Mouse (Mus musculus) Patski (cell line): ENCODE results near the gene She. TPM values are rescaled to one million over a fixed set of nuclear protein-coding genes. Genes with fewer than 3 reads are reported as not detected.

ENCODE experiments used
- ATAC-seq: fragments of 100-300 bp; one replicate; pipeline ENCODE4 v1.8.0; 2021
- CTCF ChIA-PET: fragments of 350-600 bp; sonication (Branson Sonifier 250); formaldehyde crosslinking; loops from one replicate; lab custom pipeline; 2022; ENCODE audit warnings: inconsistent platforms; lab: Charles Lee
- POLR2A ChIA-PET: fragments of 350-600 bp; sonication (Branson Sonifier 250); formaldehyde crosslinking; loops from one replicate; lab custom pipeline; 2022; ENCODE audit warnings: antibody characterized with exemption, inconsistent platforms; lab: Charles Lee
- DNase-seq: peaks from one replicate; pipeline ENCODE4 v3.0.0-alpha.2; 2011; ENCODE audit warnings: low read depth, low spot score
- H3K27me3 ChIP-seq: fragments of 371-371 bp; one replicate; pipeline ENCODE4 v1.5.1; 2021
- CTCF ChIP-seq: fragments of 100-300 bp; IDR thresholded peaks from one replicate; pipeline ENCODE4 v1.5.1; 2021
- in situ Hi-C: fragments of 300-500 bp; cut with MboI; formaldehyde crosslinking; loops from 3 replicates; pipeline ENCODE4 v1.11.1; 2018; ENCODE audit warnings: low pct_unique_long_range_greater_than_20kb, mixed read lengths
- polyA plus RNA-seq: library from polyadenylated mRNA; unstranded; gene quantifications from one replicate; pipeline ENCODE4 v1.2.3, GENCODE M21; 2021

She gene
- polyA plus RNA-seq, 1 experiment from 2014 or later, result 0.03 TPM

DNA sequence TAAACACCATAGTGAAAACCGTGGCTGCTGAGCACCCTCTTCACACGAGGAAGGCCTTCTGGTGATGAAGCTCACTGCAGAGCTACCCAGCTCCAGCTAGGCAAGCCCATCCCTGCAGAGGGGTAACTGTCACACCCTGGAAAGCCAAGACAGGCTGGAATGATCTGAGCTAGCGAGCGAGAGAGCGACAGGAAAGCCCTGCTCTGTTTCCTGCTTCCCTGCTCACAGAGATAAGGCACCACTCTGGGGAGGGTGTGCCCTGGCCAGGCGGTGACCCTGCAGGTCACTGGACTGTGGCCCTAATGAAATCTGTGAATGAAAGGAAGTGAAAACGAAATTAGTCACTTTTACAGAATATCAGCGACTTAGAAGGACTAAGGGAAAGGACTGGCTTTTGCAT lies 4.2 kb downstream of the She start:
- no peak for DNase-seq
- ATAC-seq, result no peak
- in situ Hi-C loops, result no loop called here
- CTCF ChIA-PET, result interaction anchor here (1.2 kb wide), 1 partner anchor 23 kb away, joined by 3 read pairs; no protein-coding TSS in a partner anchor
- TF ChIP-seq CTCF, result no peak
- POLR2A ChIA-PET, result interaction anchor here (0.5 to 0.7 kb wide), 3 partner anchors 10 to 358 kb away, joined by 3 to 4 read pairs (median 3); no protein-coding TSS in a partner anchor
- H3K27me3 ChIP-seq, result peaks cover 57% of the 10 kb centered on the region

DNA sequence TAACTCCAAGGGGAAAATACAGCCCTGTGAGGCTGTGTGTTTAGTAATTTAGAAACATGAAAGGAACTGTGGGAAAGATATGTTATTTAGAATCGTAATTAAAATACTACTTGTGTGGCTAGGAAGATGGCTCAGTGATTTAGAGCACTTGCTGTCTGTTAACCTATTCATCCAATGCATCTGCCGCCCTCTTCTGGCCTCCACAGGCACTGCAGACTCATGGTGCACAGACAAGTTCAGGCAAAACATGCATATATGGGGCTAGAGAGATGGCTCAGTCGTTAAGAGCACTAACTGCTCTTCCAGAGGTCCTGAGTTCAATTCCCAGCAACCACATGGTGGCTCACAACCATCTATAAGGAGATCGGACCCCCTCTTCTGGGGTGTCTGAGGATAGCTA lies 11.1 kb downstream of the She start:
- peak; percentile 82 for TF ChIP-seq CTCF
- in situ Hi-C loops, result no loop called here
- POLR2A ChIA-PET, result no interaction called here
- CTCF ChIA-PET, result interaction anchor here (1.3 to 1.7 kb wide), 4 partner anchors 9 to 57 kb away, joined by 3 to 4 read pairs (median 3); no protein-coding TSS in a partner anchor
- peaks cover 24% of the 10 kb centered on the region for H3K27me3 ChIP-seq
- ATAC-seq (no peak), DNase-seq (no peak)

DNA sequence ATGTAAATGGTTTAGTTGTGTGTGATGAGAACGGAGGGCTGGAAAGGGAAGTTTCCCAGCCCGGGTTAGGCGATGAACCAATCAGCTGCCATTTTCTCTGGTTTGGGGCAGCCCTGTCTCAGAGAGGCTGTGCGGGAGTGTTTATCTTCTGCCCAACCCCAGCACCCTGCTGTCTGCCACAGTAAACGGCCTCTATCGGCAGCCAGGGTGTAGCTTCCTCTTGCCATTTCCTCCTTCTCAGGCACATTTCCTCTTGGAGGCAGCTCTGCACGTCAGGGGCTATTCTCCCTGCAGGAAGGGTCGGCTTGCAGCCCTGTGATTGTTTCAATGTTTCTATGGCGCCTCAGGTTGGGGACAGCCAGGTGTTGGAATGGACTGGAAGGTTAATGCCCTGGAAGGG lies 12.0 kb downstream of the She start:
- in situ Hi-C loops, result no loop called here
- TF ChIP-seq CTCF, result no peak
- peaks cover 24% of the 10 kb centered on the region for H3K27me3 ChIP-seq
- ChIA-PET CTCF (interaction anchor here (1.3 to 1.7 kb wide), 4 partner anchors 10 to 111 kb away, joined by 3 to 4 read pairs (median 3); no protein-coding TSS in a partner anchor), POLR2A (interaction anchor here (0.7 kb wide), 1 partner anchor 19 kb away, joined by 3 read pairs; no protein-coding TSS in a partner anchor)
- ATAC-seq (no peak), DNase-seq (no peak)

DNA sequence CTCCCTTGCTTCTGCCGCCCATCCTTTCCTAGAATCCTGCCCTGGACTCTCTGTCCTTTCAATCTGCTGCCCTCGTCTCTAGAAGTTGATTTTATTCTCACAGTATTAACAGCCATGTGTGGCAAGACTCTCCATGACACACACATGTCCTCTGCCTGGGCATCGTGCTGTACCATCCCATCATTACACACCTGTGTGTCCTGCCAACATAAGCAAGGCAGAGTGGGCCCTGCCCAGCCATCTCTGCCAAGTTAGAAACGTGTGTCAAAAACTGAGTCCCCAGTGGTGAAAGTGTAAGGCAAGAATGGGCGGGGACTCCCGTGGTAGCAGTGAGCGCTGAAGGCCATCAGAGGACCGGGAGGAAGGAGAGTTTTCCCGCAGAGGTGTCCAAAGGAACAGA lies 14.6 kb downstream of the She start:
- H3K27me3 ChIP-seq, result peaks cover 12% of the 10 kb centered on the region
- no peak for DNase-seq
- POLR2A ChIA-PET, result interaction anchor here (0.7 kb wide), 1 partner anchor 10 kb away, joined by 3 read pairs; no protein-coding TSS in a partner anchor
- TF ChIP-seq CTCF, result no peak
- CTCF ChIA-PET, result no interaction called here
- ATAC-seq, result no peak
- in situ Hi-C loops, result no loop called here

DNA sequence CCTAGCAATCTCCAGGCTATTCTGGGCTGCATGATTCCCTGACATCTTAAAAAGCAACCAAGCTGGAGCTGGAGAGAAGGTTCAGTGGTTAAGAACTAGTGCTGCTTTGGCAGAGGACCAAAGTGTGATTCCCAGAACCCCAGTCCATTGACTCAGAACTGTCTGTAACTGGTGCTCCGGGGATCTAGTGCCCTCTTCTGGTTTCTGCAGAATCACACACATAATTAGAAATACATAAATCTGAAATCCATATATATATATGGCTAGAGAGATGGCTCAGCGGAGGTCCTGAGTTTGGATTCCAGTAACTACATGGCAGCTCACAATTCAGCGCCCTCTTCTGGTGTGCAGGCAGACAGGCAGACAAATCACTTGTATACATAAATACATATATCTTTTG lies 16.0 kb downstream of the She start:
- in situ Hi-C loops, result no loop called here
- POLR2A ChIA-PET, result no interaction called here
- DNase-seq (no peak), ATAC-seq (no peak)
- CTCF ChIA-PET, result interaction anchor here (0.9 to 2.0 kb wide), 3 partner anchors 11 to 62 kb away, joined by 3 to 7 read pairs (median 3); no protein-coding TSS in a partner anchor
- H3K27me3 ChIP-seq, result peaks cover 7% of the 10 kb centered on the region
- no peak for TF ChIP-seq CTCF

DNA sequence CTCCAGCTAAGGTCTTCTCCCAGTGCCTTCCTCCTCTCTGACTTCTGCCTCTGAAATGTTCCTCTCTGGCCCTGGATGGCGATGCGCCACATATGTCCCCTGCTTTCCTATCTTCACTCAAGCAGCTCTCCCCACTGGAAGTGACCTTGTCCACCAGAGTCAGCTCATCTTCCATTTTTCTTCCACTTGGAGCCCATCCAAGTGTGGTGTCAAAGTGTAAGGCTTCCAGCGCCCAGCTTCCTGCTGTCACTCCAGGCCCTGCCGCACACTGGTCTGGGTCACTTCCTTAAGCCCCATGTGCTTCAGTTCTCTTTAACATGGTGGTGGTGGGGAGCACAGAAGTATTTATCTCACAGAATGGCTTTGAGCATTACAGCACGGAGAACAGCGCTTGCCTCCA lies 16.4 kb downstream of the She start:
- ATAC-seq (no peak), DNase-seq (no peak)
- no peak for TF ChIP-seq CTCF
- CTCF ChIA-PET, result interaction anchor here (0.9 to 2.0 kb wide), 3 partner anchors 10 to 63 kb away, joined by 3 to 7 read pairs (median 3); no protein-coding TSS in a partner anchor
- in situ Hi-C loops, result no loop called here
- H3K27me3 ChIP-seq, result peaks cover 12% of the 10 kb centered on the region
- POLR2A ChIA-PET, result no interaction called here

DNA sequence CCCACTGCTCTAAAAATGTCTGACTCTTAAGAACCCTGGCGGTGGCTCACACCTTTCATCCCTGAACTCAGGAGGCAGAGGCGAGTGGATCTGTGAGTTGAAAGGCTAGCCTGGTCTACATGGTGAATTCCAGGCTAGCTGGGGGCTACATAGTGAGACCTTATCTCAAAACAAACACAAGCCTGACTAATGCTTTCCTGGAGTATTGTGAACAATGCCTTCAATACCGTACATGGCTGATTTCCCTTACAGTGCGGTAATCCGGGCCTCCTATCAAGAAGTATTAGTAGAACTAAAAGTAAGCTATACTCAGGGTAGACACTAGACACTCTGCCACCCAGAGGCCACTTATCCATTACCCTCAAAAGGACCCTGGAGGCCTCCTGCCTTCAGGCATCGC lies 16.9 kb downstream of the She start:
- ChIA-PET POLR2A (no interaction called here), CTCF (interaction anchor here (1.0 to 2.0 kb wide), 2 partner anchors 10 to 37 kb away, joined by 3 to 7 read pairs; no protein-coding TSS in a partner anchor)
- ATAC-seq (no peak), DNase-seq (no peak)
- in situ Hi-C loops, result no loop called here
- no peak for TF ChIP-seq CTCF
- peaks cover 12% of the 10 kb centered on the region for H3K27me3 ChIP-seq

DNA sequence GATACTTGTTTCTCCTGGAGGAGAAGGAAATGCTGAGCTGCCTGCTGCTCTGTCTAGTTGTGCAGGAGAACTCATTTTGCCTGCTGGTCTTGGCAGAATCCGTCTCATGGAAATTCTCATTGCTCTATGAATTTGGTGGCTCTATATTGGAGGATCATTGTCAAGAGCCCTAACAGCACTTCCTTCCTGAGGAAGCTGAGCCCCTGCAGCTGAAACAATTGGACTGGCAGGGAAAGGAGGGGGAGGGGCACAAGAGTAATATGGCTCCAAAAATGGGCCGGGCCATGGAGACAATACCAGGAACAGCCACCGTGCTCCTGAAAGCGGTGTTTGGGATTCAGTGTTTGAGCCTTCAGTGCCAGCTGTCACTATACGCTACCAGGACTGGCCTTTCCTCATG lies 22.6 kb downstream of the She start:
- DNase-seq (no peak), ATAC-seq (no peak)
- POLR2A ChIA-PET, result no interaction called here
- CTCF ChIA-PET, result interaction anchor here (1.4 to 2.2 kb wide), 4 partner anchors 9 to 81 kb away, joined by 3 to 6 read pairs (median 6); partner anchors contain the start of gene Ube2q1
- H3K27me3 ChIP-seq, result peaks cover 15% of the 10 kb centered on the region
- in situ Hi-C loops, result loop anchor here (5.0 kb wide), 1 partner anchor 66 kb away; no protein-coding TSS in a partner anchor
- TF ChIP-seq CTCF, result no peak

DNA sequence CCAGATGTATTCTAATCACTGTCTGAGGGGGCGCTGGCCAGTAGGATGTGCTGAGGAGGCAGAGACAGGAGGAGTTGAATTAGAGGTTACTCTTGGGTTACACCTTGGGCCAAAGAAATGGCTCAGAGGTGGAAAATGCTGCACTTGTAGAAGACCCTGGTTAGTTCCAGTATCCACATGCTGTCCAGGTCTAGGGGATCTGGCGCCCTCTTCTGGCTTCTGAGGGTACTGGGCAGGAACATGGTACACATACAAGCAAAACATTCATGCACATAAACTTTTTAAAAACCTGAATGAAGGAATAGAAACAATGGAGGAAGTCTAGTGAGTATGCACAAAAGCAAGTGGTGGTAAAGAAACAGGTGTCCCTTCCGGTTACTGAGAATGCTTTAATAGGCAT lies 26.2 kb downstream of the She start:
- in situ Hi-C loops, result loop anchor here (5.0 kb wide), 1 partner anchor 145 kb away; no protein-coding TSS in a partner anchor
- ATAC-seq (no peak), DNase-seq (no peak)
- H3K27me3 ChIP-seq, result peaks cover 11% of the 10 kb centered on the region
- ChIA-PET POLR2A (interaction anchor here (0.8 to 1.1 kb wide), 2 partner anchors 72 to 85 kb away, joined by 3 read pairs; no protein-coding TSS in a partner anchor), CTCF (interaction anchor here (0.7 to 4.9 kb wide), 15 partner anchors 10 to 279 kb away, joined by 3 to 55 read pairs (median 4); no protein-coding TSS in a partner anchor)
- TF ChIP-seq CTCF, result peak; percentile 74

DNA sequence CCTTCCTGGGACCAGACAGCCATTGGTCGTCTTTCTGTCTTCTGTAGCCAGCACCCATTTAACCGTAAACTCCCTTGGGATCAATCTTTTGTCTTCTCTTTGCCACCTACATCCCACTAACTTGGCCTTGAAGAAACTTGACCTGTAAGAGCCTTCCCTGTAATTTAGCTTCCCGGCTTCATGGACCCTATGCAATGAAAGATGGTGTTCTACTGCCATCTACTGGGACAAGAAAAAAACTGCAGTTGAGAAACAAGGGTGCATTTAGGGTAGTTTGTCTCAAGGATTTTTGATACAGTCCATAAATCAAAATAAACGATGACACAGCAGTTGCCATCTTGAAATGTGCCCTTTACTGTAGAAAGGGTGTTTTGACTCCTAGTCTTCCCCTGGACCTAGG lies 27.0 kb downstream of the She start:
- POLR2A ChIA-PET, result interaction anchor here (0.8 to 1.1 kb wide), 3 partner anchors 37 to 85 kb away, joined by 3 read pairs; no protein-coding TSS in a partner anchor
- H3K27me3 ChIP-seq, result peaks cover 8% of the 10 kb centered on the region
- DNase-seq (no peak), ATAC-seq (no peak)
- in situ Hi-C loops, result loop anchor here (5.0 kb wide), 1 partner anchor 146 kb away; no protein-coding TSS in a partner anchor
- TF ChIP-seq CTCF, result peak; percentile 86
- CTCF ChIA-PET, result interaction anchor here (0.7 to 4.9 kb wide), 26 partner anchors 10 to 335 kb away, joined by 3 to 55 read pairs (median 4); no protein-coding TSS in a partner anchor

DNA sequence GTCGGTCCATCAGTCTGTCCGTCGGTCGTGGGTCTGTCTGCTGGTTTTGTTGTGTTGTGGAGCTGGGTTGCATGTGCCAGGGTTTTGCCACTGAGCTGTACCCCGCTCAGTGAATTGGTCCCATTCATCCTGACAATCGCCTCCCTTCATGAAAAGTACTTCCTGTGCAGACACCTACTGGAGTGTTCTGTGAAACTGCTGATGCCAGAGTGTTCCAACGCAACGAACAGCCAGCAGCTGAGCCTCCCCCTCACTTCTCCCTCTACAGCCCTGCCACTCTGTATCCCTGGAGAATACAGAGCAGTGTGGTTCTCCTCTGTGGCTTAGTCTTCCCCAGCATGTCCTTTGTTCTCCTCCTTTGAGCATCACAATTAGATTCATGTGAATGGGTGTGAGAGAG lies 27.7 kb downstream of the She start:
- DNase-seq, result no peak

More for the DNA sequence above, 27.7 kb downstream of the She start:
- H3K27me3 ChIP-seq, result peaks cover 7% of the 10 kb centered on the region
- ATAC-seq, result no peak
- CTCF ChIA-PET, result interaction anchor here (1.0 to 4.9 kb wide), 16 partner anchors 10 to 336 kb away, joined by 3 to 55 read pairs (median 4); no protein-coding TSS in a partner anchor
- TF ChIP-seq CTCF, result no peak
- in situ Hi-C loops, result loop anchor here (5.0 kb wide), 1 partner anchor 147 kb away; no protein-coding TSS in a partner anchor
- POLR2A ChIA-PET, result no interaction called here
